In genomic region chr9:101924829-101925228, GRCm38 (mm10) we compare ENCODE assay signal across 22 mouse cellular contexts.
DNase-seq lines count a peak whose midpoint lies in the region; ATAC-seq and TF ChIP-seq lines count a peak whose summit lies in the region.
"Had no signal": no experiment of that assay in that cellular context is flagged by ENCODE, and none has a peak within 500 bp of the region (broad histone marks: within the 10 kb centered on the region; RNA-seq: fewer than 3 reads in every experiment).

No protein-coding gene starts in this region.

- no peaks in the 10 kb centered on the region for H3K27me3 ChIP-seq in forebrain, embryonic 11.5 days (ENCODE audit: control insufficient read depth, insufficient read depth, low read length)
- H3K27me3 ChIP-seq in forebrain, embryonic 12.5 days = no peaks in the 10 kb centered on the region
- H3K27me3 ChIP-seq in stomach, embryonic 14.5 days (ENCODE audit: control insufficient read depth, insufficient read depth, low read length) = no peaks in the 10 kb centered on the region
- H3K27me3 ChIP-seq in stomach, postnatal 0 days (ENCODE audit: control insufficient read depth, insufficient read depth, low read length) = no peaks in the 10 kb centered on the region
- H3K27me3 ChIP-seq in stomach, embryonic 15.5 days (replicated peaks) = no peaks in the 10 kb centered on the region
- H3K27me3 ChIP-seq in stomach, embryonic 16.5 days (ENCODE audit: control insufficient read depth, insufficient read depth, low read length) = no peaks in the 10 kb centered on the region
- H3K27me3 ChIP-seq: CH12.LX, Patski had no signal

- H3K9ac ChIP-seq in forebrain, embryonic 11.5 days (ENCODE audit: low read length) = no peak overlapping the region
- H3K9ac ChIP-seq in forebrain, embryonic 12.5 days = no peak overlapping the region
- H3K9ac ChIP-seq in stomach, embryonic 14.5 days (replicated peaks; ENCODE audit: low read depth, low read length) = no peak overlapping the region
- no peak overlapping the region for H3K9ac ChIP-seq in stomach, postnatal 0 days (ENCODE audit: low read length)
- H3K9ac ChIP-seq in stomach, embryonic 15.5 days = no peak overlapping the region
- no peak overlapping the region for H3K9ac ChIP-seq in stomach, embryonic 16.5 days (ENCODE audit: low read length)

- no peak for TF ChIP-seq EP300 in stomach, postnatal 0 days (optimal IDR thresholded peaks at IDR 0.05)

- no peaks in the 10 kb centered on the region; the same call in 1 of the 2 replicates for H3K36me3 ChIP-seq in forebrain, embryonic 11.5 days (ENCODE audit: control insufficient read depth, insufficient read depth, low read length)
- 0 out of 2 replicates have a peak, but pooled peaks cover 10% of the 10 kb centered on the region for H3K36me3 ChIP-seq in forebrain, embryonic 12.5 days (replicated peaks)
- H3K36me3 ChIP-seq in stomach, embryonic 14.5 days (ENCODE audit: control insufficient read depth, insufficient read depth, low read length) = no peaks in the 10 kb centered on the region
- H3K36me3 ChIP-seq in stomach, postnatal 0 days (ENCODE audit: control insufficient read depth, insufficient read depth, low read length) = no peaks in the 10 kb centered on the region
- no peaks in the 10 kb centered on the region for H3K36me3 ChIP-seq in stomach, embryonic 15.5 days
- H3K36me3 ChIP-seq in stomach, embryonic 16.5 days (ENCODE audit: control insufficient read depth, insufficient read depth, low read length) = no peaks in the 10 kb centered on the region
- H3K36me3 ChIP-seq: G1E had no signal

- H3K4me1 ChIP-seq in forebrain, embryonic 11.5 days (replicated peaks; ENCODE audit: control insufficient read depth, insufficient read depth, low read length) = no peaks in the 10 kb centered on the region
- H3K4me1 ChIP-seq in forebrain, embryonic 12.5 days = peaks cover 6% of the 10 kb centered on the region; the same call in 1 of the 2 replicates
- no peaks in the 10 kb centered on the region for H3K4me1 ChIP-seq in stomach, embryonic 14.5 days (ENCODE audit: control insufficient read depth, insufficient read depth, low read length)
- no peaks in the 10 kb centered on the region for H3K4me1 ChIP-seq in stomach, postnatal 0 days (replicated peaks; ENCODE audit: control insufficient read depth, insufficient read depth)
- H3K4me1 ChIP-seq in stomach, embryonic 15.5 days = no peaks in the 10 kb centered on the region
- 0 out of 2 replicates have a peak, but pooled peaks cover 3% of the 10 kb centered on the region for H3K4me1 ChIP-seq in stomach, embryonic 16.5 days (ENCODE audit: control insufficient read depth, insufficient read depth, low read length)

- ATAC-seq in forebrain, embryonic 11.5 days (replicated peaks; ENCODE audit: low FRiP score) = no peak
- no peak for ATAC-seq in forebrain, embryonic 12.5 days (ENCODE audit: low FRiP score)
- ATAC-seq in stomach, embryonic 14.5 days (ENCODE audit: insufficient number of reproducible peaks, insufficient read depth, low FRiP score, low read depth) = peak; percentile 77; the same call in 1 of the 2 replicates
- no peak for ATAC-seq in stomach, postnatal 0 days (ENCODE audit: low FRiP score, low TSS enrichment)
- ATAC-seq in stomach, embryonic 15.5 days (ENCODE audit: insufficient read depth, low FRiP score, low read depth) = peak; percentile 65
- ATAC-seq in stomach, embryonic 16.5 days (ENCODE audit: insufficient read depth, low FRiP score) = peak; percentile 73
- ATAC-seq: activated CD4-positive, CD25-positive, alpha-beta regulatory T cell, adult 4 months; CD4-positive, CD25-positive, alpha-beta regulatory T cell, adult 4 months; Patski had no signal

- H3K4me3 ChIP-seq in forebrain, embryonic 11.5 days (ENCODE audit: low read depth, low read length) = no peak overlapping the region
- no peak overlapping the region for H3K4me3 ChIP-seq in forebrain, embryonic 12.5 days (replicated peaks)
- no peak overlapping the region for H3K4me3 ChIP-seq in stomach, embryonic 14.5 days (ENCODE audit: low read depth, low read length)
- no peak overlapping the region for H3K4me3 ChIP-seq in stomach, postnatal 0 days (ENCODE audit: low read depth, low read length)
- no peak overlapping the region for H3K4me3 ChIP-seq in stomach, embryonic 15.5 days (replicated peaks)
- no peak overlapping the region for H3K4me3 ChIP-seq in stomach, embryonic 16.5 days (replicated peaks; ENCODE audit: low read length)

- H3K9me3 ChIP-seq in forebrain, embryonic 11.5 days (ENCODE audit: control insufficient read depth, low read length) = no peaks in the 10 kb centered on the region
- H3K9me3 ChIP-seq in forebrain, embryonic 12.5 days = no peaks in the 10 kb centered on the region
- no peaks in the 10 kb centered on the region for H3K9me3 ChIP-seq in stomach, embryonic 14.5 days (ENCODE audit: control insufficient read depth, low read depth, low read length)
- no peaks in the 10 kb centered on the region for H3K9me3 ChIP-seq in stomach, postnatal 0 days (ENCODE audit: control insufficient read depth, low read length)
- H3K9me3 ChIP-seq in stomach, embryonic 15.5 days = no peaks in the 10 kb centered on the region
- H3K9me3 ChIP-seq in stomach, embryonic 16.5 days (replicated peaks; ENCODE audit: control insufficient read depth, low read length) = no peaks in the 10 kb centered on the region

- H3K4me2 ChIP-seq in forebrain, embryonic 11.5 days (ENCODE audit: low read depth, low read length, severe bottlenecking) = no peak overlapping the region
- no peak overlapping the region for H3K4me2 ChIP-seq in forebrain, embryonic 12.5 days
- H3K4me2 ChIP-seq in stomach, embryonic 14.5 days (replicated peaks; ENCODE audit: low read depth, low read length) = no peak overlapping the region
- H3K4me2 ChIP-seq in stomach, postnatal 0 days (replicated peaks; ENCODE audit: low read depth) = no peak overlapping the region
- no peak overlapping the region for H3K4me2 ChIP-seq in stomach, embryonic 15.5 days
- no peak overlapping the region for H3K4me2 ChIP-seq in stomach, embryonic 16.5 days (ENCODE audit: low read depth, low read length)

- no peak overlapping the region for H3K27ac ChIP-seq in forebrain, embryonic 11.5 days (ENCODE audit: low read depth, low read length)
- H3K27ac ChIP-seq in forebrain, embryonic 12.5 days = no peak overlapping the region
- H3K27ac ChIP-seq in stomach, embryonic 14.5 days (ENCODE audit: low read length) = no peak overlapping the region
- no peak overlapping the region for H3K27ac ChIP-seq in stomach, postnatal 0 days (replicated peaks)
- H3K27ac ChIP-seq in stomach, embryonic 15.5 days = no peak overlapping the region
- H3K27ac ChIP-seq in stomach, embryonic 16.5 days (ENCODE audit: low read length) = no peak overlapping the region

- no peak for TF ChIP-seq CTCF in stomach, postnatal 0 days (IDR thresholded peaks at IDR 0.05; ENCODE audit: low read depth)

- 80% methylated on average over 4 of the region's 4 CpGs for WGBS in forebrain, embryonic 11.5 days
- WGBS in forebrain, embryonic 12.5 days = 72% methylated on average over 4 of the region's 4 CpGs
- 57% methylated on average over 4 of the region's 4 CpGs for WGBS in stomach, embryonic 14.5 days
- 49% methylated on average over 4 of the region's 4 CpGs for WGBS in stomach, postnatal 0 days
- WGBS in stomach, embryonic 15.5 days = 40% methylated on average over 4 of the region's 4 CpGs
- WGBS in stomach, embryonic 16.5 days = 49% methylated on average over 4 of the region's 4 CpGs

- DNase-seq in forebrain, embryonic 11.5 days (ENCODE audit: low spot score) = peak; percentile 45
- DNase-seq in stomach, postnatal 0 days (ENCODE audit: low spot score) = no peak
- DNase-seq in layer of hippocampus, adult 9-11 months = no peak
- DNase-seq in cerebellum, adult 9-10 months = no peak
- DNase-seq: adrenal gland, adult 2 months; adrenal gland, adult 8-10 months; adrenal gland, postnatal 10 days; adrenal gland, postnatal 14 days; adrenal gland, postnatal 25 days; adrenal gland, postnatal 36 days; B cell, adult 2 months; cerebellum, adult 11 months; cerebellum, adult 11-12 months had no signal

Comparison
In these comparisons a context has a peak if more than half of its experiments do, and no peak if none do; other contexts are left out.
1. ATAC-seq: peak in stomach, embryonic 14.5 days (single experiment), stomach, embryonic 15.5 days (single experiment) and stomach, embryonic 16.5 days (single experiment); none in forebrain, embryonic 11.5 days (single experiment), forebrain, embryonic 12.5 days (single experiment) and stomach, postnatal 0 days (single experiment).